Mouse (Mus musculus) ovary, postnatal 10 days (tissue): Measurements from ENCODE around the gene Tctn1.

ENCODE experiments used
- DNase-seq: peaks from one replicate; pipeline ENCODE4 v3.0.0; 2022; ENCODE audit warnings: low spot score

The Tctn1 gene

GRCm38 (mm10) chr5:122263933-122264905, at the start of gene Tctn1:
Gene Tctn1 (minus strand): TSS chr5:122264460.
- DNase-seq: peak; percentile 69

- no peak for DNase-seq
These were observed 48.9 kb upstream of the Tctn1 start for GRCm38 (mm10) chr5:122312942-122313684.

DNA sequence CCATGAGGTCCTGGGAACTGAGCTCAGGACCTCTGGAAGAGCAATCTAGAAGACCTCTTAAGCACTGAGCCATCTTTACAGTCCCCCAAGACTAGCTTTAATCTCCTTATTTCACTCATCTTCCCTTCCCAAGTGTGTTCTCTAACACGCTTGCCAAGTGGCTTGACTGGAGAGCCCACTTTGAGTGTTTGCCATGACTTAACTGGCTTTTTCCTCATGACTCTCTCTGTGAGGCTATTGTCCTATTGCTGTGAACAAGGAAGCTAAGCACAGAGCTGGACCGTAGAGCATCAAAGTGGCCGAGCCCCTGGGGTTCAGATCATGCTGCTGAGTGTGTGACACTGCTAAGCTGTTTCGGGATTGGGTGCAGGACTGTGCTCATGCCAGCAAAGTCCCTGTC, 48.1 kb upstream of the Tctn1 start:
- no peak for DNase-seq

DNA sequence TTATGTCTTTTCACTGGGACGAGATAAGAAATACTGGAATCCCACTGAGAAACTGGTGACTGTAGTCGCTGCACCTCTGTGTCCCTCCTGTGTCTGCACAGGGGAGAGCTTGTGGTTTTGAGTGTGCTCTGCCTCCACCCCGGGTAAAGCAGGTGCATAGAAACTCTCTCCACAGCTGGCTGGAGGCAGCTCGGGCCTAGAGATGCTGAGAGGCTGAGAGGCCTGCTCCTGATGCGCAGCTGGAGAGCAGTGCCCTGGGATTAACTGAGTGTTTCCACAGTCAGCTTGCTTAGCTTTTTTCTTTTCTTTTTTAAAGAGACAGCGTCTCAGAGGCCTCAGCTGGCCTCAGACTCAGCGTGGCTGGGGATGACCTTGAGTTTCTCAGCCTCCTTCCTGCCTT, 47.4 kb upstream of the Tctn1 start:
- no peak for DNase-seq

DNA sequence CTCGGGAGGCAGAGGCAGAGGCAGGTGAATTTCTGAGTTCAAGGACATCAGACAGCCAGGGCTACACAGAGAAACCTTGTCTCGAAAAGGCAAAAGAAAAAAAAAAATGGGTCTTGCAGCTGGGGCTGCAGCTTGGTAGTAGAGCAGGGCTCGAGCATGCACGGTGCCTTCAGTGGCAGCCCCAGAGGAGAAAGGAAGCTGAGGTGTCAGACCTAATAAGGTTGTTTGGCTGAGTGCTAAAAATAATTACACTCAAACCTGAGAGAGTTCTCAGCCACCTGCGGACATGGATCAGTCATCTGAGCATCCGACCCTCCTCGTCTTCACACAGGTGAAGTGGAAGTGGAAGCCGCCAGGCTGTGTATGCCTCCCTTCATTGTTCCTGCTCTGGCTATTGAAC, 46.4 kb upstream of the Tctn1 start:
- DNase-seq: no peak

- DNase-seq: no peak
These were observed 42.3 kb upstream of the Tctn1 start for GRCm38 (mm10) chr5:122306536-122306935.

DNA sequence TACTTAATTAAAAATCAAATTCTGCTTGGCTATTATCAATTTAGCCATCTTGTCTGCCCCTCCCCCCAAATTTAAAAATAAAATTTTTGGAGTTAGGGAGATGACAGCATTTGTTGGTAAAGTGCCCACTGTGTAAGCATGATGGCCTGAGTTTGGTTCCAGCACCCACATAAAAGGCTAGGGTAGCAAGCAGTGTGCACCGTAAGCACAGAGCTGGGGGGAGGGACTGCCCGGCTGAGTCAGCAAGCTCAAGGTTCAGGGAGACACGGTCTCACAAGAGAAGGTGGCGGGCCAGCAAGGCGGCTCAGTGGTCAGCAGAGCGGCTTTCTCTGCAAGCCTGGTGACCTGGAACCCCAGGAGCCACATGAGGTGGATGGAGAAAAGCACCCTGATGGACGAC, 41.2 kb upstream of the Tctn1 start:
- no peak for DNase-seq

- no peak for DNase-seq
These were observed 40.3 kb upstream of the Tctn1 start for GRCm38 (mm10) chr5:122304541-122304940.

DNA sequence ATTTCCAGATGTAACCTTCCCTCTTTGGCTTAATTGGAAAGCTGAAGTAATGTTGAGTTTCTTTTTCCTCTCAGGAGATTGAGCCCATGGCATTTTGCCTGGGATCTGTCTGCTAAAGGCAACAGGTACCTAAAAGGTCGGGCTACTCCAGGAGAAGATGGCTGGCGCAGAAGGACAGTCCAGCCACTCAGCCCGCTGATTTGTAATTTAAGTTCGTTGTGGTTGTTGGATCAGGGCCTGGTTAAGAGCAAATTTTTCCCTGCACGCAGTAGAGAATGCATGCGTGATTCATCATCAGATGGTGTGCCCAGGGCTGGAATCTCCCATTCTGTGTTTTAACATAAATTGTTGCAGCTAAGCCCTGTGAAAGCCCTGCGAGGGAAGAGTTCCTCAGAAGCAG, 39.7 kb upstream of the Tctn1 start:
- DNase-seq: no peak

- DNase-seq: no peak
These were observed 38.8 kb upstream of the Tctn1 start for GRCm38 (mm10) chr5:122302810-122303745.

DNA sequence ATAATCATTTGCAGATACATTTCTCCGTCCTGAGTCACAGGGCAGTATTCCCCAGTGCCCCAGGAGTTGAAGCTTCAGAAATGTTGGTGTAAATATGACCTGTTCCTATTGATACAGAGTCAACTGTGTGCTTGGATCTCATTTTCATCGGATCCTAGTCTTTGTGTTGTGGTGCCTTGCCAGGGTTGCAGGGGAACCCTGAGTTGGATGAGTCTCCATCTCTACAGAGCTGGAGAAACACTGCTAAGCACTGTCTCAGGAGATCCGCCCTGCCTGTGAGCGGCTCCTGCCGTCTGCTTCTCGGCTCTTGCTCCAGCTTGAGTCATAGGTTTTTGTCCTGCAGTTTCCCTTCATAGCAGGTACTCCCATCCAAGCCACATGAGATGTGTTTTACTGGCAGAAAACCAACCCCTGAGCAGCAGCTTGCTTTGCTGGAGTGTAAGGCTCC, 35.8 kb upstream of the Tctn1 start:
- no peak for DNase-seq

DNA sequence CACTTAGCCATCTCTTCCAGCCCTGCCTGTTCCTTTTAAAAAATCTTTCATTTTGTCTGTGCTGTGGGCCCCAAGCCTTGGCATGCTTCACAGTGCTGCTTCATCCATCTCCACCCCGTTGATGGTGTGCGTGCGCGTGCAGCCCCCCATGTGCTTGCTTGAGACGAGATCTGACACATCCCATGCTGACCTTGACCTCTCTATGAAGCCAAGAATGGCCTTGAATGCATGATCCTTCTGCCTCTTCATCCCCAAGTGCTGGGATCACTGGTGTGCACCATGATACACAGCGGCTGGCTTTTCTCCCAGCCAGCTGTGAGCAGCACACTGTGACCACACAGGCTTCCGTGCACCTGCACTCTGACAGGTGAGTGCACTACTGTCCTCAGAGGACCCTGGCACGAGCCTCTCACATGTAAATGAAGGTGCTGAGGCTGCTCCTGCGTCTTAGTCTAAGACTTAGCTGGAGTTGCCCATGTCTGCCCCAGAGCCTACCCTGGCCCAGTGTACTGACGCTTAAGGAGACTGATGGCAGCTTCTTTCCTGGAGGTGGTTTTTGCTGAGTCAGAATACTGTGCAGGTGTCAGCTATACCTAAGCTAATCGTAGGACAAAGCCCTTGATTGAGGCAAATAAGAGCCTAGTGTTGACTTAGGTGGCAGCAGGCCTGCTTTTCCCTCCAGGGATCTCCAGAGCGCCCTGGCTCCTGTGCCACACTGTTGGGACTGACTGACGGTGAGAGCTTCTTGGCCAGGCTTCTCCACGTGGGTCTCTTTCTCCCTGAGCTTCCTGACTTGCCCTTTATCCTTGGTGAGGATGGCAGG, 31.1 kb upstream of the Tctn1 start:
- DNase-seq: no peak

DNA sequence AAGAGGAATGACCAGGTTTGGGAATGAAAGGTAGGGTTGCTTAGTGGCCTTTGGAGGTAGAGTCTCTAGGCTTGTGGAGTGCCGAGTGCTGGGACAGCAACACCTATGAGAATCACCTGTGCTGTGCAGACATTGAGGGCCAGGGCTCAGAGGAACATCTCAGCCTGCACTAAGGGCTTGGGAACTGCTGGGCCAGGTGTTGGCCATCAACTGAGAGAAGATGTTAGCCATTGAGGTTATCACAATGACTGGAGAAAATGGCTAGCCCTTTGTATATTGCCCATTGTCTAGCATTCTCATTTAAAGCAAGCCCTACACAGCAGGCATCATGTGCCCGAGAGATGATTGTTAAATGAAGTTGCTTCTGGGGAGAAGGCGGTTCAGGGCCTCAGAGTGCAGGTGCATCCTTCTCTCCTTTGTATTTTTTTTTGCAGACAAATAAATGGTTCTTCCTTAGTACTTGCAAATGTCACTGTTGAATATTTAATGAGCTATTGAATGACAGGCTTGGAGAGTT, 30.0 kb upstream of the Tctn1 start:
- DNase-seq: no peak

DNA sequence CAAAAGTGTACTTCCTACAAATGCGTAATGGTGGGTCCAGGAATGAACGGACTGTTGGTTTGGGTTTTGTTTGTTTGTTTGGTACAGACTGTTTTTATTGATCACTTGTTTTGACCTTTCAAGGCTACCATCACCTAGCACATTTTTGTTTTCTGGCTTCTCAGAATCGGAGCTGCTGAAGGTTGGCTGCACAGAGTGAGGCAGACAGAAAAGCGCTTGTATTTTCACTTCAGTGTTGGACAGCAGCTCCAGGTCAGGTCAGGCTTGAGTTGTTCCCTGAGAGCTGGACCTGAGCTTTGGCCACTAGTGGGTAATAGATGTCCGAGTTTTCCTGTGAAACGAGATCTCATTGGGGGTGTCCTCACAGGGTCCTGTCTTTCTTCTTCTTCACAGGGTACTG, 28.9 kb upstream of the Tctn1 start:
- no peak for DNase-seq

DNA sequence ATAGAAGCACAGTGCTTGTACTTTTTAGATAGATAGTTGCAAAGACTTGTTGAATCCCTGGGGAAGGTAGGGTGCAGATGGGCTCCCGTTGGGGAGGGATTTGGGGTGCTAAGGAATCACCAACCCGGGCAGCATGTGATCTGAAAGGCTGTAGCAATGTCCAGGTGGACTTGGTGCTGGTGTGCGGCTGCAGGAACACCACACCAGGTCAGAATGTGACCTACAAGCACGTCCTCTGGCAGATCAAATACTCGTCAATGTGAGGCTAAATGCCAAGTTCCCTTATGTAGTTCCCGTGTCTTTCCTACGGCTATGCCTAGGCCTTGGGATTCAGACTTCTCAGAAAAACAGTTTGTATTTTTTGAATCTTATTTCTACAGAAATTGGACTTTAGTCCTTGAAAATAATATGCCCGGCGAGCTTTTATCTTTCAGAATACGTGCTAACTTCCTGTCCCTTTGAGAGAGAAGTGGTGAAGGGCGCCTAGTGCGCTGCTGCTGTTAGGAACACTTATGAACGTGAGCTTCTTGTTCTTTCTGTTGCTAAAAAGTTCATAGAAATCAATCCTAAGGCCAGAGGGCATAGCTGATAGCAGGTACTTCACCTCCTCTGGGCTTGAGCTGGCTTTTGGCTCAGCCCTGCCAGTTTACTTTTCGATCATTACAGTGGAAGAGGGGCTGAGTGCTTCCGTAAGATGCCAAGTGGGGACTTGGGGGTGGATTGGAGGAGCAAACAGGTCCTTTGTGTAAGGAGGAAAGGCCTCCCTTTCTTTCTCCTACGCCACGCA, 27.5 kb upstream of the Tctn1 start:
- DNase-seq: no peak

DNA sequence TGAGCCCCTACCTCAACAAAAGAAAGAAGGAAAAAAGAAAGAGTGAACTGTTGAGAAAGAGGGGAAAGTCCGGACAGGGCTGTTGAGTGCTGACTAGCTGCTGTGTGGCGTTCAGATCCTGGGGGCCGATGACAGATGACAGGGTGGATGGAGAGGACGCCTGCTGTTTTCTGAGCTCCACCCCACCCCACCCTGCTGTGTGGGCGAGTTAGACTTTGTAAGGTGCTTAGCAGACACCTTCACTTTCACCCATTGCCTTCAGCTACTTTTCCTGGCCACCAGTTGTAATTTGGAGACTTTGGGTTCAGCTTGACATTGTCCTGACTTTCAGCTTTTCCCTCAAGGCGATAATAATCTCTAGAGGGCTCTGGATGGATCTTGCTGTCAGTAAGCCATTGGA, 26.9 kb upstream of the Tctn1 start:
- DNase-seq: no peak

DNA sequence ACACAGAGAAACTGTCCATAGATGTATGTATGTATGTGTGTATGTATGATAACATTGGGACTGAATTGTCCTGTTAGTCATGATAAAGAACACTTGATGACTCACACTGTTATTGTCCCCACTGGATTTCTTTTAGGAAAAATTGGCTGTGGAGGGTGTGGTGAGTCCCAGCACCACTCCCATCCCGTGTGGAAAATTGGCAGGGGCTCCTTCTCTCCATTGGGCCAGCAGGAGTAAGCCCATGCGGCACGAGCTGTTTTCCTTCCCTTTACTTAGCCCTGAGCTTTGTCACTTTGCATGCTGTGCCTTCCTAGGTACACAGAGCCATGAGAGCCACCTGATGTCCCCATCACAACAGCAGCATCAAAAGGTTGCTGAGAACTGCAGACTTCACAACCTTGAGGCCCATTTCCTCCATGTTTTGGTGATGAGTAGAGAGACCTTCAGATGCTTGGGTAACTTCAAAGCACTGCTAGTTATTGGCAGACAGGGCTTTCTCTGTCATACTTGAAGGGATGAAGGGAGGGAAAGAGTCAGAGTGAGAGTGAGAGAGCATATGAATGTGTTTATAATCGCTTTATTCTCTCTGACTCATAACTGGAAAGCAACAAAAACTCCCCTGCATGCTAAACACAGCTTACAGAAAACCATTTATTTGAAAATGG, 24.0 kb upstream of the Tctn1 start:
- no peak for DNase-seq

- no peak for DNase-seq
These were observed 22.8 kb upstream of the Tctn1 start for GRCm38 (mm10) chr5:122287026-122287425.

DNA sequence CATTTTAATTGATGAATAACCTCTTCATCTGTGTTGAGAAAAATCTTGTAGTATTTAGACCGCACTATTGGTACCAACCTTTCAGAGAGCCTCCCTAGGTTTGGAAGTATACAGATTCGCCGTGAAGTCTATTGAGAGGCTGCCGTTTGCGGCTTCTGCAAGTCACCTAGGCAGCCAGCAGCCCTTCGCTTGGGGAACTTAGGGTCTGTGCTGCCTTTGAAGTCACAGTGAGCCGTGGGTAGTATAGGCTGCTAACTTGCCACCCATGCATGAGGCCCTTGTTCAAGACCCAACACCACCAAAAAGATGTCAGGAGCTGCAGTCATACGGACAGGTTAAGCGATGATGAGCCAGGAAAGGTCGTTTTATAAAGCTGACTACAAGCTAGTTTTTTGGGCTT, 21.9 kb upstream of the Tctn1 start:
- no peak for DNase-seq

DNA sequence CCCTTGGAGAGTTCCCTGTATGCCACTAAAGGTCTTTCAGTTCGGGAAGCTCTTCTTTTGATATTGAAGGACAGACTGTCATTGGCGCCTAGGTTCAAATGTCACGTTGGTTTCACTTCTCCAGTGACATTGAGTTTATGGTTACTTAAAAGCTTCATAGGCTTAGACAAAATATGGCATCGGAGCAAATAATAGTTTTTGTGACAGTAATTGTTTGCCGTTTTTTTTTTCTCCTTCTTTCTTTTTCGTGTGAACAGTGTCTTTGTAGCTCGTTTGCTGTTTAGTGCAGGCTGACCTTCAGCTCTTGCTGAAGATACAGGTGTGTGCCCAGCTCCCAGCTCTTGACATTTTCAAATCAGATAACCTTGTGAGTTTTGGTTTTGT, 21.5 kb upstream of the Tctn1 start:
- no peak for DNase-seq
